Mouse (Mus musculus) neutrophil, adult 59 days (primary cell): ENCODE measurements around the gene Fgf11. TPM values are rescaled to one million over a fixed set of nuclear protein-coding genes. Genes with fewer than 3 reads are reported as not detected.

Experiments
- total RNA-seq, 2 experiments: library from RNA; stranded (reverse); gene quantifications; 1 replicate in 1 of 2; 2 replicates in 1 of 2; pipeline ENCODE4 v1.2.4; 2023

Gene Fgf11
- under 1 TPM in 1 of 2 experiments, not detected in 1; 0.11 TPM for total RNA-seq

GRCm38 (mm10) chr11:69801379-69801977 is at the start of gene Fgf11:
Gene Fgf11 (minus strand): TSS chr11:69801857.

DNA sequence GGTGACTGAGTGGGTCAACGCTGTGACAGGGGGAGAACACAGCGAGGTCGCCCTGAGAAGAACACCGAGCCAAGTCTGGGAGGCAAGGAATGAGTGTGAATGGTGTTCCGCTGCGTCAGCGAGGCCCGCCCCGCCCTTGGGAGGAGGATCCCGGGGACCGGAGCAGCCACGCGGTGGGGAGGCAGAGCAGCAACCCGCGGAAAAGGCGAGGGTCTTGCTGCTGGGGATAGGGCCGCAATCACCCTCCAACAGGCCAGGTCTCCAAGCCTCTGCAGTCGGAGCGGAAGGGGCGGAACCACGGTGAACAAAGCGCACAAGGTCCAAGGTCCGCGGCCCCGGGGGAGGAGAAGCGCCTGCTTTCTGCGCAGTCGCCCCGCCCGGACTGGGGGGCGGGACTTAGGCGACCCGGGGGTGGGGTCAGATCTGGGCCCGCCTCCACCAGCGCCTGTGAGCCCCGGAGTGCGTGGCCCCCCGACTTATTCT is 44.6 kb upstream of the Fgf11 start, which contains the start of gene Plscr3:
Gene Plscr3 (plus strand): TSS at position 179 of the 483 bp plus-strand sequence.

DNA sequence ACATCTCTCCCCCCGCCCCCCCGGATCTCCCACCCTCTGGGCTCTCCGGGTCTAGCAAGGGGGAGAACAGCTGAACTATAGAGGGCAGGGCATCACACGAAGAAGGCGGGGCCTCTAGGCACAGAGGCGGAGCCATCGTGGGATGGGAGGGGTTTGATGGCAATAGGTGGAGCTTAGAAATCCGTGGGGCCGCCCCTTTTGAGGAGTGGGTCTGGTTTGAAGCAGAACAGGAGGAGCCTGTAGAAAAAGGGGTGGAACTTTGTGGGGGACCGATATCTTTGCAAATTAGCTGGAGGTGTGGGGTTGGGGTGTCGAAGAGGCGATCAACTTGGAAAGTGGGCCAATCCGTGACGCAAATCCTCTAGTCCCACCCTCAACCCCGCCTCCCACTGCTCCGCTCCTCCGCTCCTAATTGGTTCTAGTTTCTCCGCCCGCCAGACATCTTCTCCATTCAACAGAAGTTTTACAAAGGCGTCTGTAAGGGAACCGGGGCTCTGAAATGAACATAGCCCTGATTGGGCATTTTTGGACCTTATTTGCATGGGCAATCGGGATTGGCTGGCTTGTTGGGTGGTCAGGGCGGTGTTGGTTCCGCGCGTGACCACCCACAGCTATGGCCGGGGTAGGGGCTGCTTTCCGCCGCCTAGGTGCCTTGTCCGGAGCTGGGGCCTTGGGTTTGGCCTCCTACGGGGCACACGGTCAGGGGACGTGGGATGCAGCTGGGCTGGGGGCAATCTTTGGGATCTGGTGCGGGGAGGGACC is 36.5 kb upstream of the Fgf11 start, which contains the start of gene Tmem256:
Gene Tmem256 (plus strand): TSS at position 563 of the 762 bp plus-strand sequence.

GRCm38 (mm10) chr11:69837604-69837951 is 35.9 kb upstream of the Fgf11 start, which contains the start of gene Nlgn2:
Gene Nlgn2 (minus strand): TSS chr11:69837784.

DNA sequence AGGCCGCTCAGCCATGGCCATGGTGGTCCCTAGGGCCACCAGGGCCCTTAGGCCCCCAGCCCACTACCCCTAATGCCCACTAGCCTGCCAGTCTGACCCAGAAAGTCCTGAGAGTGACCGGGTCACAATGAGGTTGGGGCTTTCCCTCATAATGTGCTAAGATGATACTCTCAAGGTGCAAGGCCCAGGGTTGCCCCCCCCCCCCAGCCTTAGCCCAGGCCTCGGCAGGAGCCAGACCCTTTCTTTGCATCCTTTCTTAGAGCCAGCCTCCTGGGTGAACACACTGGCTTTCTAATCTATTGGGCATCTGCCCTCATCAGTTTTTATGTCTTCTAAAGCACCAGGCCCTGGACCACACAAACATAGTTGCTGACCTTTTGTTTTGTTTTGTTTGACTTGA is 20.4 kb upstream of the Fgf11 start, which contains the start of gene Spem1:
Gene Spem1 (minus strand): TSS at position 101 of the 400 bp plus-strand sequence.

GRCm38 (mm10) chr11:69818365-69818764 is 16.7 kb upstream of the Fgf11 start, which contains the start of gene Spem2:
Gene Spem2 (minus strand): TSS chr11:69818465.

GRCm38 (mm10) chr11:69815155-69815554 is 13.5 kb upstream of the Fgf11 start, which contains the start of gene Gm39566:
Gene Gm39566 (minus strand): TSS chr11:69815298.

DNA sequence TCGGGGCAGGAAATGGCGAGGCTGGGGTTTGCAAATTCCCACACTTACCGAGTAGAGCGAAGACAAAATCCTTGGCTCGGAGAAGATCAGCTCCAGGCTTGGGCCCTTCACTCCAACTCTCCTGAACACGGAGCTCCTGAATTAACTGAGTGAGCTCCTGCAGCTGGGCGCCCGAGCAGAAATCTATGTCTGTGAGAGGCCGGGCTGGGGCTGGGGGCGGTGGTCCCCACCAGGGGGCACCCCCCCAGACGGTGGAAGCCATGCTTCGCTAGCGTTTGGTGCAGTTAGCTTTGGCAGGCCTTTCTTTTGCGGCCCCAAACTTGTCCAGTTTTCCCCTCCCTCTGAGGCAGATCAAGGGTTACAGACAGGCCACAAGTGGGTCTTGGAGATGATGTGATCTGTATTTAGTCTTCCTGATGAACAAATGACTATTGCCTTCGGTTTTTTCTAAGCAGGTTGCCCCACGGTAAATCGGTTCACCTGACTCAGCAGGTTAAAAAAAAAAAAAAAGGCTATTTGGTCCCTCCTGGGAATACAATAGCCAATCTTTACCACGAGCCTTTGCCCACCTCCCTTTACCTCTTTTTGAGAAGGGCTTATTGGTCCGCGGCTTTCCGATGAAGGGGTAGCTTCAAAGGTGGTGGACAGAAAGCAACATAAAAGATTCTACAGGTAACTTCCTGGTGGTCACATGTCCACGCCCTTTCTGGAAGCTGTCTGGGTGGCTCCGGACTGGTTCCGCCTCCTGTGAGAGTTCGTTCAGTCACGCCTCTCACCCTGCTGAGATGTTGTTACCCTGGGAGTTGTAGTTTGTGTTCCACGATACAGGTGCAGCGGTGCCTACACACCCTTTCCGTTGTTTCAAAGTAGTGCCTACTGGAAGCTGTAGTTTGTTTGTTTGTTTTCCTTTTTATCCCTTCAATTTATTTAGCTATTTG is 3.6 kb upstream of the Fgf11 start, which contains the start of gene Tmem102:
Gene Tmem102 (minus strand): TSS at position 653 of the 938 bp plus-strand sequence.

GRCm38 (mm10) chr11:69795168-69795982 is 6.3 kb downstream of the Fgf11 start, which contains the start of gene Chrnb1:
Gene Chrnb1 (minus strand): TSS chr11:69795943.

GRCm38 (mm10) chr11:69765221-69766125 is 36.2 kb downstream of the Fgf11 start, which contains the start of gene Zbtb4:
Gene Zbtb4 (plus strand): TSS chr11:69765912.

GRCm38 (mm10) chr11:69761868-69762267 is 39.8 kb downstream of the Fgf11 start, which contains the start of gene Slc35g3:
Gene Slc35g3 (minus strand): TSS chr11:69761968.

DNA sequence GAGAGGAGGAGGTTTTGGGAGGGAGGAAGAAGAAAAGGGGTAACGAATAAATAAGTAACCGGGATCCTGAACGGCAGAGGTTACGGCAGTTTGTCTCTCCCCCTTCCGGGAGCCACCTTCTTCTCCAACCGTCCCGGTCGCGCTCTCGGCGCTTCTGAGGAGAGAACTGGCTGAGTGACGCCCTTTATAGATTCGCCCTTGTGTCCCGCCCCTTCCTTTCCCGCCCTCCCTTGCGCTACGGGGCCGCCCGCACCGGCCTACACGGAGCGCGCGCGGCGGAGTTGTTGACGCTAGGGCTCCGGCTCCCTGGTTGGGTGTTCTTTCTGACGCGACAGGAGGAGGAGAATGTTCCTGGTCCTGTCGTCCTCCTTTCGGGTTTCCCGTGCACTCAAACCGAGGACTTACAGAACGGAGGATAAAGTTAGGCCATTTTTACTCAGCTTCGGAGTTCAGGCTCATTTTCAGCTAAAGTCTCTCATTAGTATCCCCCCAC is 43.1 kb downstream of the Fgf11 start, which contains the start of gene Polr2a:
Gene Polr2a (minus strand): TSS at position 160 of the 493 bp plus-strand sequence.

Other genes with a start within 250 kb of the Fgf11 start
- gene Efnb3, start 241.7 kb downstream of the Fgf11 start, total RNA-seq = under 1 TPM in 1 of 2 experiments, not detected in 1; 0.24 TPM
- 10 to 100 TPM in 1 of 2 experiments, 1 to 10 TPM in 1; 9.1 to 11.8 TPM for gene Wrap53, start 221.6 kb downstream of the Fgf11 start, total RNA-seq
- 10 to 100 TPM; 52.9 to 58.1 TPM for gene Trp53, start 221.5 kb downstream of the Fgf11 start, total RNA-seq
- gene Atp1b2, start 195.9 kb downstream of the Fgf11 start, total RNA-seq = 1 to 10 TPM in 1 of 2 experiments, under 1 TPM in 1; 0.90 to 4.0 TPM
- not detected for gene Shbg, start 184.0 kb downstream of the Fgf11 start, total RNA-seq
- not detected for gene Sat2, start 179.8 kb downstream of the Fgf11 start, total RNA-seq
- 10 to 100 TPM; 39.1 to 51.4 TPM for gene Fxr2, start 168.9 kb downstream of the Fgf11 start, total RNA-seq
- under 1 TPM in 1 of 2 experiments, not detected in 1; 0.62 TPM for gene Sox15, start 146.5 kb downstream of the Fgf11 start, total RNA-seq
- 10 to 100 TPM; 54.1 to 58.1 TPM for gene Mpdu1, start 139.2 kb downstream of the Fgf11 start, total RNA-seq
- 100 to 1,000 TPM; 111 to 170 TPM for gene Cd68, start 135.7 kb downstream of the Fgf11 start, total RNA-seq
- gene Eif4a1, start 129.4 kb downstream of the Fgf11 start, total RNA-seq = 100 to 1,000 TPM; 570 to 577 TPM
- gene Senp3, start 119.8 kb downstream of the Fgf11 start, total RNA-seq = 10 to 100 TPM; 66.6 to 83.8 TPM
- gene Tnfsf13, start 116.1 kb downstream of the Fgf11 start, total RNA-seq = 10 to 100 TPM; 12.1 to 17.1 TPM
- 10 to 100 TPM in 1 of 2 experiments, 1 to 10 TPM in 1; 6.9 to 12.4 TPM for gene Tnfsf12, start 106.0 kb downstream of the Fgf11 start, total RNA-seq
- gene Tnfsfm13, start 105.8 kb downstream of the Fgf11 start, total RNA-seq = 1 to 10 TPM; 4.5 to 7.2 TPM
- gene Polr2a, start 43.2 kb downstream of the Fgf11 start, total RNA-seq = 10 to 100 TPM; 81.5 to 86.5 TPM
- gene Slc35g3, start 39.9 kb downstream of the Fgf11 start, total RNA-seq = not detected
- gene Zbtb4, start 35.9 kb downstream of the Fgf11 start, total RNA-seq = 1 to 10 TPM; 2.8 to 2.9 TPM
- 1 to 10 TPM in 1 of 2 experiments, under 1 TPM in 1; 0.86 to 1.8 TPM for gene Chrnb1, start 5.9 kb downstream of the Fgf11 start, total RNA-seq
- not detected for gene Tmem102, start 3.8 kb upstream of the Fgf11 start, total RNA-seq
- not detected for gene Gm39566, start 13.4 kb upstream of the Fgf11 start, total RNA-seq
- gene Spem2, start 16.6 kb upstream of the Fgf11 start, total RNA-seq = not detected
- not detected for gene Spem1, start 20.3 kb upstream of the Fgf11 start, total RNA-seq
- 1 to 10 TPM; 1.5 to 1.8 TPM for gene Nlgn2, start 35.9 kb upstream of the Fgf11 start, total RNA-seq
- gene Tmem256, start 36.7 kb upstream of the Fgf11 start, total RNA-seq = 100 to 1,000 TPM in 1 of 2 experiments, 10 to 100 TPM in 1; 99.9 to 101 TPM
- 10 to 100 TPM; 34.4 to 38.0 TPM for gene Plscr3, start 44.5 kb upstream of the Fgf11 start, total RNA-seq
- not detected for gene Tnk1, start 56.9 kb upstream of the Fgf11 start, total RNA-seq
- not detected for gene Tmem95, start 76.2 kb upstream of the Fgf11 start, total RNA-seq
- 1 to 10 TPM; 8.4 to 8.8 TPM for gene Kctd11, start 79.5 kb upstream of the Fgf11 start, total RNA-seq
- gene Acap1, start 93.7 kb upstream of the Fgf11 start, total RNA-seq = 100 to 1,000 TPM; 261 to 285 TPM
- gene 2810408A11Rik, start 99.1 kb upstream of the Fgf11 start, total RNA-seq = 1 to 10 TPM in 1 of 2 experiments, under 1 TPM in 1; 0.95 to 1.9 TPM
- gene Neurl4, start 99.2 kb upstream of the Fgf11 start, total RNA-seq = 10 to 100 TPM; 17.9 to 18.5 TPM
- gene Gps2, start 112.0 kb upstream of the Fgf11 start, total RNA-seq = 10 to 100 TPM; 75.4 to 79.7 TPM
- gene Eif5a, start 120.1 kb upstream of the Fgf11 start, total RNA-seq = 100 to 1,000 TPM; 498 to 503 TPM
- gene Ybx2, start 133.9 kb upstream of the Fgf11 start, total RNA-seq = not detected
- gene Slc2a4, start 146.3 kb upstream of the Fgf11 start, total RNA-seq = under 1 TPM; 0.55 to 0.60 TPM
- not detected for gene Cldn7, start 162.9 kb upstream of the Fgf11 start, total RNA-seq
- gene Ctdnep1, start 179.3 kb upstream of the Fgf11 start, total RNA-seq = 10 to 100 TPM; 65.2 to 68.4 TPM
- gene Elp5, start 180.7 kb upstream of the Fgf11 start, total RNA-seq = 10 to 100 TPM; 25.3 to 27.8 TPM
- gene Gabarap, start 189.3 kb upstream of the Fgf11 start, total RNA-seq = 100 to 1,000 TPM; 537 TPM
- 10 to 100 TPM; 43.3 to 47.1 TPM for gene Phf23, start 193.9 kb upstream of the Fgf11 start, total RNA-seq
- gene Dvl2, start 198.7 kb upstream of the Fgf11 start, total RNA-seq = 10 to 100 TPM; 17.5 to 21.4 TPM
- 10 to 100 TPM; 34.6 to 40.2 TPM for gene Acadvl, start 213.6 kb upstream of the Fgf11 start, total RNA-seq
- 1 to 10 TPM; 5.7 to 6.7 TPM for gene Dlg4, start 215.1 kb upstream of the Fgf11 start, total RNA-seq